Mouse (Mus musculus) heart, embryonic 13.5 days (tissue): Measurements from ENCODE around the gene Bms1. TPM values are rescaled to one million over a fixed set of nuclear protein-coding genes. Genes with fewer than 3 reads are reported as not detected.

Experiments
- ATAC-seq: fragments of 200-750 bp; cut with Nextera tagmentation; 2 replicates; pipeline ENCODE4 v1.8.0; 2017; ENCODE audit warnings: moderate TSS enrichment; ENCODE audit not compliant: insufficient number of reproducible peaks, low FRiP score, low TSS enrichment; ENCODE audit errors: extremely low read depth
- H3K27ac ChIP-seq: fragments of 300-500 bp; sonication (generic); replicated peaks from 2 replicates; pipeline ENCODE4 v1.5.1; 2015; ENCODE audit warnings: moderate library complexity, mild to moderate bottlenecking, inconsistent platforms
- H3K27me3 ChIP-seq: fragments of 300-500 bp; sonication (generic); replicated peaks from 2 replicates; pipeline ENCODE4 v1.6.1; 2015; ENCODE audit warnings: mild to moderate bottlenecking, inconsistent platforms
- H3K36me3 ChIP-seq: fragments of 300-500 bp; sonication (generic); 2 replicates; pipeline ENCODE4 v1.6.1; 2015; ENCODE audit warnings: mild to moderate bottlenecking, inconsistent platforms
- H3K4me1 ChIP-seq: fragments of 300-500 bp; sonication (generic); 2 replicates; pipeline ENCODE4 v1.6.1; 2015; ENCODE audit warnings: inconsistent platforms
- H3K4me2 ChIP-seq: fragments of 300-500 bp; sonication (generic); 2 replicates; pipeline ENCODE4 v1.6.1; 2015; ENCODE audit warnings: inconsistent platforms, mild to moderate bottlenecking, moderate library complexity
- H3K4me3 ChIP-seq: fragments of 300-500 bp; sonication (generic); 2 replicates; pipeline ENCODE4 v1.5.1; 2015; ENCODE audit warnings: moderate library complexity, mild to moderate bottlenecking, inconsistent platforms
- H3K9ac ChIP-seq: fragments of 300-500 bp; sonication (generic); 2 replicates; pipeline ENCODE4 v1.6.1; 2015; ENCODE audit warnings: inconsistent platforms, mild to moderate bottlenecking, moderate library complexity
- H3K9me3 ChIP-seq: fragments of 300-500 bp; sonication (generic); 2 replicates; pipeline ENCODE4 v1.6.1; 2016; ENCODE audit warnings: inconsistent platforms
- WGBS: fragments of 180-500 bp; shearing (Covaris S2); methylation state at CpG from one replicate; pipeline ENCODE4 v1.1.7; 2015; ENCODE audit warnings: mixed read lengths; 5-methylcytosine and 5-hydroxymethylcytosine counted together
- polyA plus RNA-seq: library from polyadenylated mRNA; unstranded; fragments of >200 nt; fragmentation: Nextera tagmentation; extraction: Ambion mirVana; gene quantifications from 2 replicates; pipeline ENCODE4 v1.2.1, GENCODE M21; 2015

The Bms1 gene
- polyA plus RNA-seq, 1 experiment from 2014 or later, result 20.2 TPM

DNA sequence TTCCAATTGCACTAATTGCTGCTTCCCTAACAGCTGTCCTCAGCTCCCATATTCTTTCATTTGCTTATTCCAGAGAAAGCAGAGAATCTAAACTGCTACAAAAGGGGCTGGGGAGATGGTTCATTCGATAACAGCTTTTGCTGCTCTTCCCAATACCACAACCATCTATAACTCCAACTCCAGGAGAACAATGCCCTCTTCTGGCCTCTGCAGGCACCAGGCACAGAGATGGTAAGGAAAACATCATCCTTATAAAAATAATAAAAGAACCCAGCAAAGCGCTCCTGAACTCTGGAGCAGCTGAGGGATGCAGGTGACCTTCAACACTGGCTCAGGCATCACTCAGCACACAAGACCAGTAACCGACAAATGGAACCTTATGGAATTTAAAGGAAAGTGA lies 33.3 kb downstream of the Bms1 start:
- Histone ChIP-seq H3K36me3 (peaks cover 75% of the 10 kb centered on the region), H3K4me1 (no peaks in the 10 kb centered on the region), H3K27ac (no peak overlapping the region), H3K4me3 (no peak overlapping the region), H3K9me3 (no peaks in the 10 kb centered on the region), H3K4me2 (no peak overlapping the region), H3K27me3 (no peaks in the 10 kb centered on the region), H3K9ac (no peak overlapping the region)
- 89% methylated on average over 3 of the region's 3 CpGs for WGBS
- ATAC-seq, result no peak

GRCm38 (mm10) chr6:118381234-118381633 lies 38.0 kb downstream of the Bms1 start:
- Histone ChIP-seq H3K4me1 (0 out of 2 replicates have a peak, but pooled peaks cover 3% of the 10 kb centered on the region), H3K4me3 (no peak overlapping the region), H3K4me2 (no peak overlapping the region), H3K9ac (no peak overlapping the region), H3K27me3 (peaks cover 29% of the 10 kb centered on the region), H3K9me3 (no peaks in the 10 kb centered on the region), H3K27ac (no peak overlapping the region), H3K36me3 (peaks cover 38% of the 10 kb centered on the region)
- 75% methylated on average over 4 of the region's 4 CpGs for WGBS
- ATAC-seq, result no peak

DNA sequence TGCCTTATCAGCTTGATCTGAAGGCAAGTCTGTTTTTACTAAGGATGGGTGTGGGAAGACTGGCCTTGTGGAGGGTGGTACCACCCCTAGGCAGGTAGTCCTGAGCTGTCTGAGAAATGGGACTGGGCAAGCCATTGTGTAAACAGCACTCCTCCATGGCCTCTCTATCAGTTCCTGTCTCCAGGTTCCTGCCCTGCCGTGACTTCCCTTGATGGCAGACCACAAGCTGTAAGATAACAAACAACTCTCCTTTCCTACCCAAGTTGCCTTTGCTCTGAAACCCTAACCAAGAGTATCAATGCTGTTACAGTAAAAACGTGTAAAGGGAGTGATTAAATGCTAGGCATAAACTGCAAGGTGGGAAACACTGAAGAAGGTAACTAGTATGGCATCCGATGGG lies 38.6 kb downstream of the Bms1 start:
- no peak overlapping the region for H3K4me3 ChIP-seq
- peaks cover 38% of the 10 kb centered on the region for H3K36me3 ChIP-seq
- no peaks in the 10 kb centered on the region for H3K9me3 ChIP-seq
- ATAC-seq, result no peak
- H3K27ac ChIP-seq, result no peak overlapping the region
- H3K4me2 ChIP-seq, result no peak overlapping the region
- 0 out of 2 replicates have a peak, but pooled peaks cover 6% of the 10 kb centered on the region for H3K4me1 ChIP-seq
- H3K27me3 ChIP-seq, result peaks cover 35% of the 10 kb centered on the region
- WGBS, result 36% methylated on average over 3 of the region's 3 CpGs
- no peak overlapping the region for H3K9ac ChIP-seq

- ATAC-seq, result no peak
- peaks cover 29% of the 10 kb centered on the region for H3K36me3 ChIP-seq
- no peak overlapping the region for H3K4me3 ChIP-seq
- H3K9me3 ChIP-seq, result no peaks in the 10 kb centered on the region
- H3K9ac ChIP-seq, result no peak overlapping the region
- H3K27ac ChIP-seq, result no peak overlapping the region
- H3K4me2 ChIP-seq, result peak overlapping the region; percentile 41; the same call in 1 of the 2 replicates
- H3K4me1 ChIP-seq, result 0 out of 2 replicates have a peak, but pooled peaks cover 6% of the 10 kb centered on the region
- 33% methylated on average over 20 of the region's 20 CpGs for WGBS
- peaks cover 44% of the 10 kb centered on the region for H3K27me3 ChIP-seq
These were observed 39.7 kb downstream of the Bms1 start for GRCm38 (mm10) chr6:118379451-118380167.

DNA sequence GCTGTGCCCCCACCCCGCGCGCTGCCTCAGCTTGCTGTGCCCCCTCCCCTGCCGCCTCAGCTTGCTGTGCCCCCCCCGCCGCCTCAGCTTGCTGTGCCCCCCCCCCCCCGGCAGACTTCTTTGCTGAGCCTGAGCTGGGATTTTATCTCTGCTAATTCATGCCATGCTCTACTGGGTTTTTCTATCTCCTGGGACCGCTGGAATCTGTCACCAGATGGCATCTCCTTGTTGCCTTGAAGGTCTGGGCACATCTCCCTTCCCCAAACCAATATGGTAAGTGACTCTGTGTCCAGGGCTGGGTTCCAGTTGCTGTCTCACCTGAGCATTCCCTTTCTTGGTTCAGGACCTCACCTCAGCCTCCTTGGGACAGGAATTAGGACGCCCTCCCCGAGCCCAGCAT lies 41.7 kb downstream of the Bms1 start:
- Histone ChIP-seq H3K27ac (no peak overlapping the region), H3K9me3 (no peaks in the 10 kb centered on the region), H3K4me1 (0 out of 2 replicates have a peak, but pooled peaks cover 6% of the 10 kb centered on the region), H3K4me3 (no peak overlapping the region), H3K4me2 (no peak overlapping the region), H3K9ac (no peak overlapping the region), H3K36me3 (peaks cover 9% of the 10 kb centered on the region), H3K27me3 (peaks cover 57% of the 10 kb centered on the region)
- 27% methylated on average over 10 of the region's 10 CpGs for WGBS
- ATAC-seq, result no peak

GRCm38 (mm10) chr6:118376023-118376422 lies 43.3 kb downstream of the Bms1 start:
- Histone ChIP-seq H3K9me3 (no peaks in the 10 kb centered on the region), H3K9ac (no peak overlapping the region), H3K36me3 (no peaks in the 10 kb centered on the region), H3K4me1 (0 out of 2 replicates have a peak, but pooled peaks cover 6% of the 10 kb centered on the region), H3K4me2 (no peak overlapping the region), H3K27me3 (peaks cover 57% of the 10 kb centered on the region), H3K4me3 (no peak overlapping the region), H3K27ac (no peak overlapping the region)
- no peak for ATAC-seq
- WGBS, result 16% methylated on average over 10 of the region's 10 CpGs

DNA sequence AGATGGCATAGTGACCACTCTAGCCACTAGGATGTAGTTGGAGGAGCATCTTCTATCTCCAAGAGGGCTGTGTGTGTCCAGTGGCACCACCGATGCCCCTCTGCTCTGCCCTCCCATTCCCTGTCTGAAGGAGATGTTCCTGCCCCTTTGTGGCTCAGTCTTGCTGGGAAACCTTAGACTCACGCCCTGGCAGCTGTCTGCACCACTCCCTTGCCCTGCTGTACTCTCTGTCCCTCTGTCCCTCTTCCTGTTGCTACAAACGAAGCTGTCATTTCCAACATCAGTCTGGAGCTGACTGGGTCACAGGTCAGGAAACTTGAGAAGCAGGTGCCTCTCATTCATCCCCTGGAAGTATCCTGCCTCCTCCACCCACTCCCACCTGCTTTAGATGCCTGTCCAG lies 43.8 kb downstream of the Bms1 start:
- Histone ChIP-seq H3K9ac (no peak overlapping the region), H3K27ac (no peak overlapping the region), H3K27me3 (peaks cover 57% of the 10 kb centered on the region), H3K36me3 (no peaks in the 10 kb centered on the region), H3K4me3 (no peak overlapping the region), H3K9me3 (no peaks in the 10 kb centered on the region), H3K4me1 (0 out of 2 replicates have a peak, but pooled peaks cover 6% of the 10 kb centered on the region), H3K4me2 (no peak overlapping the region)
- ATAC-seq, result no peak
- WGBS, result 38% methylated on average over 3 of the region's 3 CpGs

- H3K27me3 ChIP-seq, result peaks cover 57% of the 10 kb centered on the region
- no peak overlapping the region for H3K4me2 ChIP-seq
- H3K36me3 ChIP-seq, result no peaks in the 10 kb centered on the region
- ATAC-seq, result no peak
- H3K27ac ChIP-seq, result no peak overlapping the region
- 64% methylated on average over 3 of the region's 3 CpGs for WGBS
- H3K9ac ChIP-seq, result no peak overlapping the region
- H3K4me3 ChIP-seq, result no peak overlapping the region
- H3K4me1 ChIP-seq, result 0 out of 2 replicates have a peak, but pooled peaks cover 6% of the 10 kb centered on the region
- H3K9me3 ChIP-seq, result no peaks in the 10 kb centered on the region
These were observed 44.2 kb downstream of the Bms1 start for GRCm38 (mm10) chr6:118375026-118375425.

DNA sequence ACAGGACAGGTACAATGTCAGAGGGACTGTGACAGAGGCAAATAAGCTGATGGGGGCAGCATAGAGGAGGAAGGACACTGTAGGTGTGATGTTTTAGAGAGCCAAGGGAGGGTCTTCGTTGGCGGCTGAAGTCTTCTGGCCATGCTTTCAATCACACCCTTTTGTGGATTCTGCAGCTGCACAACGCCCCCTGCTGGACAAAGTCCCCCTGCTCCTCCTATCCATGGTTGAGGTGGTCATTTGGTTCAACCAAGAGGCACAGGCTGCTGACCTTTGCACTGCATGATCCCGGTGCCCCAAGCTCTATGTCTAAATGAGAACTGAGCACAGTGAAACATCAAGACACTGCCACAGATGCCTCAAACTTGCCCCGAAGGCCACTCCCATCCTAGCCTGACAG lies 46.0 kb downstream of the Bms1 start:
- no peak for ATAC-seq
- no peak overlapping the region for H3K9ac ChIP-seq
- H3K4me2 ChIP-seq, result no peak overlapping the region
- no peaks in the 10 kb centered on the region for H3K9me3 ChIP-seq
- 0 out of 2 replicates have a peak, but pooled peaks cover 6% of the 10 kb centered on the region for H3K4me1 ChIP-seq
- no peak overlapping the region for H3K27ac ChIP-seq
- H3K36me3 ChIP-seq, result no peaks in the 10 kb centered on the region
- H3K4me3 ChIP-seq, result no peak overlapping the region
- 33% methylated on average over 5 of the region's 5 CpGs for WGBS
- peaks cover 45% of the 10 kb centered on the region for H3K27me3 ChIP-seq

- ATAC-seq, result no peak
- H3K27me3 ChIP-seq, result peaks cover 41% of the 10 kb centered on the region
These were observed 46.5 kb downstream of the Bms1 start for GRCm38 (mm10) chr6:118372794-118373193.

DNA sequence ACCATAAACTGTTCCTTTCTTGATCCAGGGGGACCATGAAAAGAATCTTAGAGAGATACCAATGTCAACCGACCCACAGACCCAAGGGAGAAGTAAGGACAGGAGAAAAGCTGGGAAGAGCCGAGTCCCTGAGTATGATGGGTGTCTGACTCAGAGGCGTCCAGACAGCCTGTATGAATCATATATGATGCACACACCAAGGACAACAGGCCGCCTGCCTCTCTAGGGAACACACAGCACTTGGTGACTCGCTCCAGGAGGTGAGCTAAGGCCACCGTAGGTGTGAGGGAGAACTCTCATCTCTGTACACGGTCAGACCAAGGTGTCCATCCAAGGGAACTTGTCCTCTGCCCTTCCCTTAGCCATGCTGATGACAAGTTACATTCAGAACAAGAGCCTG lies 51.8 kb downstream of the Bms1 start:
- H3K4me3 ChIP-seq, result no peak overlapping the region
- no peaks in the 10 kb centered on the region for H3K36me3 ChIP-seq
- H3K27ac ChIP-seq, result no peak overlapping the region
- peaks cover 3% of the 10 kb centered on the region for H3K27me3 ChIP-seq
- no peak for ATAC-seq
- H3K4me1 ChIP-seq, result no peaks in the 10 kb centered on the region
- WGBS, result 70% methylated on average over 7 of the region's 7 CpGs
- no peak overlapping the region for H3K4me2 ChIP-seq
- no peak overlapping the region for H3K9ac ChIP-seq
- no peaks in the 10 kb centered on the region for H3K9me3 ChIP-seq

More at GRCm38 (mm10) chr6:118372794-118373193, 46.5 kb downstream of the Bms1 start:
- Histone ChIP-seq H3K4me2 (no peak overlapping the region), H3K36me3 (no peaks in the 10 kb centered on the region), H3K27ac (no peak overlapping the region), H3K9me3 (no peaks in the 10 kb centered on the region), H3K4me1 (0 out of 2 replicates have a peak, but pooled peaks cover 6% of the 10 kb centered on the region), H3K9ac (no peak overlapping the region), H3K4me3 (no peak overlapping the region)
- WGBS, result 60% methylated on average over 5 of the region's 5 CpGs

DNA sequence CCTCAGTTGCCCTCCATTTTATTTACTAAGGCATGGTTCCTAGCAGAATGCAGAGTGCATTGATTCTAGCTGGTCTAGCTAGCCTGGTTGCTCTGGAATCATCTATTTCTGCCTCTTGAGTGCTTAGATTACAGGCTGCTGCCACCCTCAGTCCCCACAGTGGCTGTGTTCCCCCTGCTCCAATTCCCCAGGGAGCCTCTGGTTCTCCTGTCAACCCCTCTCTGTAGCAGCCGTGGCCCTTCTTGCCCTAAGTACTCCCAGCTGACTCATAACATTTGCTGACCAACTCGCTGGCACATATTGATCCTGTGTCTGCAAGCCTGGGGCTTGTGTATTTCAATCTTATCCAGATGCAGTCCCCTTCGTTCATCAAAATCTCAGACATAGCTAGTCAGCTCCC lies 53.1 kb downstream of the Bms1 start:
- H3K9me3 ChIP-seq, result peaks cover 9% of the 10 kb centered on the region
- 59% methylated on average over 3 of the region's 3 CpGs for WGBS
- H3K36me3 ChIP-seq, result no peaks in the 10 kb centered on the region
- H3K27me3 ChIP-seq, result peaks cover 3% of the 10 kb centered on the region; the same call in 1 of the 2 replicates
- H3K4me3 ChIP-seq, result no peak overlapping the region
- no peaks in the 10 kb centered on the region for H3K4me1 ChIP-seq
- no peak for ATAC-seq
- no peak overlapping the region for H3K27ac ChIP-seq
- H3K4me2 ChIP-seq, result no peak overlapping the region
- H3K9ac ChIP-seq, result no peak overlapping the region
